Mouse (Mus musculus) kidney, postnatal 10 days (tissue): ENCODE results near the gene Macf1.
"Not testable (repeated sequence)": the region's sequence is repeated elsewhere in the genome, so short reads cannot be mapped to it uniquely, and the experiment has no call there.

Experiments used
- DNase-seq: peaks from one replicate; pipeline ENCODE4 v3.0.0; 2021; ENCODE audit warnings: mixed read lengths

Macf1 gene

DNA sequence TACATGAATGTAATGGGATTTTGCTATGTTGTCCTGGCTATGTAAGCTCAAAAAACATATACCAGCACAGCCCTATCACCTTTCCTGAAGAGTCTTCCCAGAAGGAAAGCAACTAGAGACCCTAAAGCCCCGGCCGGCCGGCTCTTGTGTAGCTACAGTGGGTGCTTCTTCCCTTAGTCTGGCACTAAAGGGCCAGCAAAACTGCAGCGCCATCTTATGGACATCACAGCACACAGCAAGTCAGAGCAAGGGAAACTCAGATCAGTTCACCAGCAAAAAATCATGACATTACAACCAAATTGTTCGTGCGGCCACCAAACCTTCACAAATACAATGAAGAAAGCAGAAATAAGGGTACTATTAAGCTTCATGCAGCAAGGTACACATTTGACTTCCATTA lies 154.9 kb downstream of the Macf1 start:
- peak; percentile 55 for DNase-seq

DNA sequence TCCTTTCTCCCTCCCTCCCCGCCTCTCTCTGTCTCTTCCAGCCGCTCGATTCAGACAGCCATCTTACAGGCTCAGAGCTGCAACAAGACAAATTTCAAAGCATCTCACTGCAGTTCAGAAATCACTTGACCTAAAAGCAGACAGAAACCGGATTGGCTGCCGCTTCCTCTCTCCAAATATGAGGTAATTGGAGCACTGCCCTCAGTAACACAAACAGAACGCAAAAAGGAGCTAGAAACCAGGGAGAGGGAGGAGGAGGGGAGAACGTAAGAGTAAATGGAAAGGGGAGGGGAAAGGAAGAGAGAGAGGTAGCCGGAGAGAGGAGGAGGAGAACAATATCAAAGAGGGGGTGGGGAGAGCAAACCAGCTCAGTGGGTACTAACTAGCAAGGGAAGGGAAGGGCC lies 156.6 kb downstream of the Macf1 start:
- peak; percentile 35 for DNase-seq

GRCm38 (mm10) chr4:123526779-123527280 lies 157.3 kb downstream of the Macf1 start:
- no peak for DNase-seq

GRCm38 (mm10) chr4:123524746-123525145 lies 159.4 kb downstream of the Macf1 start:
- DNase-seq, result no peak

- DNase-seq, result not testable (repeated sequence)
These were observed 164.0 kb downstream of the Macf1 start for GRCm38 (mm10) chr4:123520123-123520522.

GRCm38 (mm10) chr4:123515673-123516072 lies 168.5 kb downstream of the Macf1 start:
- no peak for DNase-seq

GRCm38 (mm10) chr4:123510201-123510600 lies 174.0 kb downstream of the Macf1 start:
- DNase-seq, result no peak

- no peak for DNase-seq
These were observed 195.1 kb downstream of the Macf1 start for GRCm38 (mm10) chr4:123489086-123489485.

GRCm38 (mm10) chr4:123479991-123480390 lies 204.2 kb downstream of the Macf1 start:
- no peak for DNase-seq

GRCm38 (mm10) chr4:123478655-123479433 lies 205.3 kb downstream of the Macf1 start:
- peak; percentile 17 for DNase-seq

DNA sequence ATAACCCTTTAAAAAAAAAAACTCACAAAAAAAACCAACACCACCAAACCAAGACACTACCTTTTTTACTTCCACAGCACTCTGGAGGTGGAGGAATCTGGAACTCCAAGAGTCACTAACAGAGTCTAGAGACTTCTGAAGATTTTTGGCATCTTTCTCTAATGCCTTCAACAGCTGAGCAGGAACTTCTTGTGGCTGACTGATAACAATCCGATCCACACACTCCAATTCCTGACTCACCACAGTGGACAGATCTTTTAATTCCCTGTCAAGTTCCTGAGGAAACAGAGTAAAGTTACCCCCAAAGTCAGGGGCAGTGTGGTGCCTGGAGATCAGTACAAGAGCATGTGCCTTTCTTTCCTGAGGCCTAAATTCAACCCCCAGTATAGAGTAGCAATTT lies 218.4 kb downstream of the Macf1 start:
- no peak for DNase-seq

GRCm38 (mm10) chr4:123460595-123461272 lies 223.4 kb downstream of the Macf1 start:
- peak; percentile 43 for DNase-seq

GRCm38 (mm10) chr4:123454871-123455640 lies 229.1 kb downstream of the Macf1 start:
- DNase-seq, result peak; percentile 26

DNA sequence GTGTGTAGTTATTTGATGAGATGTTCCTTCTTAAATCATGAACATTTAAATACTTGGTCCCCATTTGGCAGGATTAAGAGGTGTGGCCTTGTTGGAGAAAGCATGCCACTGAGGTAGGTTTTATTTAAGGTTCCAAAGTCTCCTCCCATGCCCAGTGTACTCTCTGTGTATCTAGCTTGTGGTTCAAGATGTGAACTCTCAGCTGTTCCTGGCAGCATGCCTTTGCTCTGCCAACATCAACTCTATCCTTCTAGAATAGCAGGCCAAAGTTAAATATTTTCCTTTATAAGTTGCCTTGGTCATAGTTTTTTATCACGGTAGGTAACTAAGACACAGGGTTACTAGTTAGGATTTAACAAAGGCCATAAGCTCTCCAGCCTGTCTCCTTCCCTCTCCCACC lies 230.4 kb downstream of the Macf1 start:
- peak; percentile 62 for DNase-seq

GRCm38 (mm10) chr4:123451991-123452390 lies 232.2 kb downstream of the Macf1 start:
- DNase-seq, result no peak

- no peak for DNase-seq
These were observed 234.9 kb downstream of the Macf1 start for GRCm38 (mm10) chr4:123449304-123449703.

DNA sequence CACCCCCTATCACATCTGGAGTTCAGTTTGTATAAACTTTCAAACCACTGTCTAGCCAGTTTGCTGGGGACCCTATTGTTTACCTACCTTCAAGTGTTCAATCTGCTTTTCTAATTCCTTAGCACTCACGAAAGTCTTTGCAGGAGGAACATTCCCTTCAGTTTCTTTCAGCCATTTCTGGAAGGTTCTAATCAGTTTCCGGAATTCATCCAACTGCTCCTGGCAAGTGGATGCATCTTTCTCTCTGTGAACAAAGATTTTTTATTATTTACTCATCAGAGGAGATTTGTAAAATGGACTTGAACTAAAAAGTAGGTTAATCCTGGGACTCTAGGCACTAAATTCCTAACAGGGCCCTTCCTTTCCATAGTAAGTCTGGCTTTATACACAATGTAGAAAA lies 236.1 kb downstream of the Macf1 start:
- DNase-seq, result no peak

- peak; percentile 60 for DNase-seq
These were observed 236.9 kb downstream of the Macf1 start for GRCm38 (mm10) chr4:123447251-123447650.

GRCm38 (mm10) chr4:123446754-123447153 lies 237.4 kb downstream of the Macf1 start:
- DNase-seq, result no peak

DNA sequence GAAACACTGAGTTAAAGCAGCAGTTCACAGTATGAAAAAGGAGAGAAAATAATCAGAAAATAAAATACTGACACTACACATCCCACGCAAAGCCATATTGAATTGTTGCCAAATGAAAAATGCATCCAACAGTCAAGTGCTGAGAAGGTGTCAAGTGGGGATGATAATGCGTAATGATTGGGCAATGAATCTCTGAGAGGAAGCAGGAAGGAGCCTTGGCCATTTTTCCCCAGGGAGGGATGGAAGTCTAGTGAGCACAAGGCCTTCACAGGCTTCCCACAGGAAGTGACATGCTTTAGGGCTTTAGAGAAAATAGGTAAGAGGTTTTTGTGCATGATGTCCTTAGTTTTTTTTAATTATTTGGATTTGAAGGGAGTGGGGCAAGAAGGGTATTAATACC lies 237.9 kb downstream of the Macf1 start:
- DNase-seq, result not testable (repeated sequence)

DNA sequence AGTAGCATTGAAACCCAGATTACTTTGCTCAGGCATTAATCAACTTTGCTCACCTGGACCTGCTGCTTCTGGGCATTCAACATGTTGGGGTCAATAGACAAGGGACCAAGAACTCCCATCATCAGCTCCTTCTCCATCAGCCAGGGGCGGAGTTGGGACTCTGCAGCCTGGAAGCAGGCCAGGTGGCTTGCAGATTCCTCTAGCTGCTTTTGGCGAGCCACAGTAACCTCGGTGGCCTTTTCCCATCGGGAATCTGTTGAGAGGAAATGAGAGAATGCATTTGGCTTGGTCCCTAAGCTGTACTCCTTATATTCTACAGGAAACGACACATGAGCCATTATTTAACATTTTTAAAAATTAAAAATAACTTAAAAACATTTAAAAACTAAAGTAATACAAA lies 245.7 kb downstream of the Macf1 start:
- DNase-seq, result peak; percentile 87

- DNase-seq, result no peak
These were observed 251.0 kb downstream of the Macf1 start for GRCm38 (mm10) chr4:123433171-123433570.

DNA sequence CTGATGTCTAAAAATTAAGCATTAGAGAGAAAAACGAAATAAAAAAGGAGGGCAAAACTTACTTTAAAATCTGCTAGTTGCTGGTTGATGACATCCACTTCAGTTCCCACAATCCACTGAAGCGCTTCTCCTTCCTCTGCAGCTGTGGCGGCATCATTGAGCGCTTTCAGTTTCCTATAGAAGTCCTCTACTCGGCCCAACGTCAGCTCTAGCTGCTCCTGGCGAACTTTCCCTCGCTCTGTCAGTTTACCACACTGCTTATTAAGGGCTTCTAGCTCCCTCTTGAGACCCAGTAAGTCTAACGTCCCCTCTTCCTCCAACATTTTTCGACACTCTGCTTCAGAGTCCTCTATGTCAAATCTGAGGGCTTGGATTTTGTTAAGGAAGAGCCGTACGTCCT lies 252.2 kb downstream of the Macf1 start:
- no peak for DNase-seq
